Mouse (Mus musculus) embryo, embryonic 10.5 days (tissue): ENCODE data around the gene Gpc5.
A peak's percentile ranks its signal among the peaks of the same experiment; 100 is the strongest.

Experiments used
- DNase-seq: peaks from one replicate; pipeline ENCODE4 v3.0.0-alpha.2; 2015; ENCODE audit warnings: low spot score

Gene Gpc5

GRCm38 (mm10) chr14:115500794-115501193 lies 408.8 kb downstream of the Gpc5 start:
- DNase-seq = peak; percentile 69

- DNase-seq = no peak
Observed at GRCm38 (mm10) chr14:115546516-115547282, 454.7 kb downstream of the Gpc5 start.

DNA sequence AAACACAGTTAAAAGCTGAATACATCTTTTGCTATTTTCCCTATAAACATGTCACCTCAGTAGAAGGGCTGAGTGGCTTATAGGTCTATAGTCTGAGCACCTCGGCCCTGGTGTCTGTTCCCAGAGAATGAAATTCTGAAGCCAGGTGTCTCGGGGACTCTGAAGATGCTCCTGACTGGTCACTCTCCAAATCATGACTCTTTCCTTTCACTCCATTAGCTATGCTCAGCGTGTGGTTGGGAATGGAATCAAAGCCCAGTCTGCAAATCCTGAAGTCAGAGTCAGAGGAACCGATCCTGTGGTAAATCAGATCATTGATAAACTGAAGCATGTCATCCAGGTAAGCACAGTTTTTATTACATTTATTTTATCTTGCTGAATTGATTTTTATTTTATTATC lies 460.0 kb downstream of the Gpc5 start:
- no peak for DNase-seq

- no peak for DNase-seq
Observed at GRCm38 (mm10) chr14:115580466-115581255, 488.6 kb downstream of the Gpc5 start.

GRCm38 (mm10) chr14:115581256-115581633 lies 489.2 kb downstream of the Gpc5 start:
- DNase-seq = no peak

GRCm38 (mm10) chr14:115600259-115601029 lies 508.4 kb downstream of the Gpc5 start:
- peak; percentile 74 for DNase-seq

DNA sequence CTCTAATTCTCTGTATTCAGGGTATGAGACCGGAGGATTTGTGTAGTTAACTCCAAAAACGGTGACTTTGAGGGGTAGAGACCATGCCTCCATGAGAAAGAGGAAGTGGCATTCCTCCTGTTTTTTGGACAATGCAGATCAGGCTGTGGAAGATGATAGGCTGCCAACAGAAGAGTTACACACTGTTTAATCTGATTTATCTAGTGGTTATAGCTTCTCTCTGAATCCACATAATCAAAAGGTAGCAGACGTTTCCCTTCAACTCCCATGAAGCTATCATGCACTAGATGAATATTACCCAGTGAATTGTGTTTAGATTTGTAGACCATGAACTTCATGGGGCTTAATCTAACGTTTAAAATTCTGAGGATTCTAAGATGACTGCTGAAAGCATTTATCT lies 522.1 kb downstream of the Gpc5 start:
- DNase-seq = no peak

DNA sequence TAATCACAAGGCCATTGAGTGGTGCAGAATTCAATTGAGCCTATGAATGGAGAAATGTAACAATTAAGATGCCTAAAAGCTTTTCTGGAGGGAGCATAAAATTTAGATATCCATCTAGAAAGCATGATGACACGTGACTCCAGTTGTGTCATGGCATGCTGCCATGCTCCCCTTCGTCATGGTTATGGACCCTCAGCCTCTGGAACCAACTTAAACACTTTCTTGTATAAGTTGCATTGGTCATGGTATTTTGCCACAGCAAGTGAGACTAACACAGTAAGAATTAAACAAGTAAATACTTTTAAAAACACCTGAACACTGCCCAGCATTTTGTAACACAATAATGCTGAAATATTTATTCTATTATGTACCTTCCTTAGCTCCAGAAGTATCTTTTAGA lies 524.3 kb downstream of the Gpc5 start:
- no peak for DNase-seq

DNA sequence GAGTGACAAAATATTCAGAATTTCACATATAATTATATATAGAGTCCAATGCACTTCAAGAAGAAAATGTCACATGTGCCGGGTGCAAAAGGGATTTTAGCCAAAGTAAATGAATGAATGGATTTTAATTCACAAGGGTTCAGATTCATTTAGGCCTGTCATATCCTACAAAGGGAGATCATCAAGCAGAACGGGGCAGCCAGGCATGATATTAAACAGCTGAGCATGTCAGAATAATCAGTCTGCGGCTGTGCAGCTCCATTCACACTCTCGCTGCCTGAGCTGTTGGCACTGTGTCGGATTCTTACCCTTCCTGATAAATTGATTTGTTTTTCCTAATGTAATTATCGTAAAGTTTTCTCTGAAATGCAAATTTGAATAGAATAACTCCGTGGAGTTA lies 524.8 kb downstream of the Gpc5 start:
- DNase-seq = peak; percentile 31

- no peak for DNase-seq
Observed at GRCm38 (mm10) chr14:115620473-115620872, 528.5 kb downstream of the Gpc5 start.

DNA sequence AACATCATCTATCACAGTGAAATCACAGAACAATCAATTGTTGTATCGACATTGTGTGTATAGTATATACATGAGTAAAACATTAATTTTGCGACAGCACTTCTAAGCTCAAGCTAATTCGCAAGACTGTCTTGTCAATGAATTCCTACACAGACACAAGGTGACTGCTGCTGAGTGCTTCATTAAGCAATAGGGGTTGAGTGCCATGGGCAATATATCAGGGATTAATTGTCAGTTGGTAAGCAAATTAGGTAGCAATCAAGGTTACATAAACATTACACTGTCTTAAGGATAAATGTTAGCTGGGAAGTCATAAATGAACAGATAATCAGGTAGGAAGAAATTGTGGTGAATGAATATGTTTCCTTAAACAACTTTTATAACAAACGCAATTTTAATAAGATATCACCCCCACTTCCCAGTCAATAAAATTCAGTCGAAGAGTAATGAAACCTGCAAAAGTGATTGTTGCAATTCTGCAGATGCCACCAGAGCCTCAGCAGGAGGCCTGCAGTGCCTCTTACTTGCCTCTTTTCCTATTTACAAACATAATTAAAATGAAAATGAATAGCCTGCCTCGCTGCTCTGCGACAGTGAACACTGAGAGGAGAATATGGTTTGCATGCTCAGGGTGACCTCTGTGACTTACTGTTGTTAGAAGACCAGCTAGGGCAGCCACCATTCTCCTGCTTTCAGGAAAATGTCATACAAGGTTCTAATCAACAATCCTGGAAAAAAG lies 539.3 kb downstream of the Gpc5 start:
- DNase-seq = no peak

- no peak for DNase-seq
Observed at GRCm38 (mm10) chr14:115633311-115633710, 541.3 kb downstream of the Gpc5 start.

- no peak for DNase-seq
Observed at GRCm38 (mm10) chr14:115679875-115680274, 587.9 kb downstream of the Gpc5 start.

DNA sequence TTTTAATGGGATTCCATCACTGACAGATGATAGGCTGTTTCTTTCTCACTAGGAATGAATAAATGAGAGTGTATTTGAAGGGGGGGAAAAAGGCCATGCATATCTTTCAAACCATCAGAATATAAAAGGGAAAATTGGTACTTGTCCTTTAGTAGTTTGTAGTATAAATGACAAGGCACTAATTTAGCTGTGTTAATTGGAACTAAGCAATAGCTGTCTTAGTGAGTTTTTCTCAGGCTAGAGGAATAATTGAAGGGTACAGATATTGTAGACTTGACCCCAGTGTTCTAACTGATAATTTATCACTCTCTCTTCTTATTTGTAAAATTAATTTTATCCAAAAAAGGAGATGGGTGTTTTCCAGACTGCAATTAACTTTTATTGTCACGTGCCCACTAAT lies 654.0 kb downstream of the Gpc5 start:
- DNase-seq = no peak

- DNase-seq = peak; percentile 6
Observed at GRCm38 (mm10) chr14:115760241-115760640, 668.2 kb downstream of the Gpc5 start.

- peak; percentile 14 for DNase-seq
Observed at GRCm38 (mm10) chr14:115779382-115780177, 687.6 kb downstream of the Gpc5 start.

DNA sequence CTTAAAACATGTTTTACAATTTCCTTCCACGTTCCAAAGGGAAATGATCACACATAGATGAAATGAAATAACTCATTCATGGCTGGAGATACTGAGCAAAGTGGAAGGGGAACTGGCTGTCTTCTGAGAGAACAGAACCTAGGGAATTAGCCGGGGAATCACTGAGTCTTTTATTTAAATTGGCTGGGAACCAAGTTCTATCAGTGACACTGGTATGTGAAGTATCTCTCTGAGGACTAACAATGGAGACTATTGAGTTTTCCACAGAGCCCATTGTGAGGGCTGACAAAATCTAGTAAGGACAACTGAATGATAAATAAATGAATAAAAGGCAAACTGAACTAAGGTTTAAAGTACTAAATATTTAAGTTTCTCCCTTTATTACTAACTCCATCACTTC lies 712.7 kb downstream of the Gpc5 start:
- DNase-seq = peak; percentile 24

DNA sequence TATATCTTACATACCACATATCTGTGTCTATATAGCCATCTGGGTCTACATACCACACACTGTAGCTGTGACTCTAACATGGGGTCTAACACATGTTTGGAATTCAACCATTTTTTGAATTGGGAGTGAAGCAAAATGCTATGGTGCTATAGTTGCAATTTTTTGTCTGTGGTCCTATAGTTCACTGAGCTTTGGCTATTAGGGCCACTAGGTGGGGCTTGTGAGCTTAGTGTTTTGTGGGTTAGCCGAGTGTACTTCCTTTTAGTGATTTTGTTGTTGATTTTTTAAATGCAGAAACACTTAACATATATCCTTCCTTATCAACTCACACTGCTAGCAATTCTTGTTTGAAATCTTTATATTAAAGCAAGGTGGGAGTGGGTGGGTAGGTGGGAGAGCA lies 727.0 kb downstream of the Gpc5 start:
- peak; percentile 74 for DNase-seq

DNA sequence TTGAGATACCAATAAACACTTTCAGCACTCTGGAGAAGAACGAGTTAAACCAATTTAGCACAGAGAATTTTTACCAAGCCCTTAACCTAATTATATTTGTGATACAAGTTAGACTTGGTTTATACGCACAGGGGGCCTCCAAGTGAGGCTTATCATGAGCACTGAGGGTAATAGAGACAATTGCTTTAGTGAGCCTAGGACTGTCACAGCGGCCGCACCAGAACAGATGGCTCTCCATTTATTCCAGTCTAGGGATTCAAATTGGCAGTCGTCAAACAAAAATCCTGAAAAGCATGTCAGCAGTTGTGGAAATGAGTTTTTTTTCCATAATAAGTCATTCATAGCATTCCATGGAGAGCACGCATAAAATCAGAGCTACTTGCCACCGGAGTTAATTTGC lies 729.6 kb downstream of the Gpc5 start:
- no peak for DNase-seq

DNA sequence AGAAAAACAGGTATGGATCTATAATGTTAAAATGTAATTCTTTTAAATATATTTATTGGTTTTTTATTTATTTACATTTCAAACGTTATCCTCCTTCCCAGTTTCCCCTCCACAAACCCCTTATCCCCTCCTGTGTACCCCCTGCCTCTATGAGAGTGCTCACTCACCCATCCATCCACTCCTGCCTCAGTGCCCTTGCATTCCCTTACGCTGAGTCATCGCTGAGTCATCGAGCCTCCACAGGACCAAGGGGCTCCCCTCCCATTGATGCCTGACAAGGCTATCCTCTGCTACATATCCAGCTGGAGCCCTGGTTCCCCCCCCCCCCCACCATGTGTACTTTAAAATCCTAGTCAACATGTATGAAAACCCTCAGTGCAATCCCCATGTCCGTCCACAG lies 738.5 kb downstream of the Gpc5 start:
- DNase-seq = no peak

- DNase-seq = peak; percentile 87
Observed at GRCm38 (mm10) chr14:115831219-115831755, 739.3 kb downstream of the Gpc5 start.
